Mouse (Mus musculus): Measurements from ENCODE around the gene Gimap5. TPM values are rescaled to one million over a fixed set of nuclear protein-coding genes. Genes with fewer than 3 reads are reported as not detected.
A peak's percentile ranks its signal among the peaks of the same experiment; 100 is the strongest.

Gimap5 gene
- polyA plus RNA-seq, 1 experiment: 10.2 TPM

GRCm38 (mm10) chr6:48747091-48747966 lies 1.3 kb downstream of the Gimap5 start:
- 12% methylated on average over 7 of the region's 7 CpGs for WGBS
- H3K4me1 ChIP-seq (ENCODE audit: control insufficient read depth, insufficient read depth, insufficient read length, low read length): peaks cover 12% of the 10 kb centered on the region
- TF ChIP-seq CTCF (IDR thresholded peaks at IDR 0.05; ENCODE audit: extremely low read depth, insufficient read length, insufficient replicate concordance, low read depth, low read length) (no peak), POLR2A (IDR thresholded peaks at IDR 0.05; ENCODE audit: low read depth, low read length) (no peak; the same call in 1 of the 2 replicates)
- no peaks in the 10 kb centered on the region for H3K27me3 ChIP-seq (ENCODE audit: control insufficient read depth, insufficient read depth, low read length)
- H3K4me3 ChIP-seq (ENCODE audit: low read depth, low read length): peak overlapping the region; percentile 47
- H3K27ac ChIP-seq (ENCODE audit: insufficient read depth, low read depth, low read length): peak overlapping the region; percentile 89
- H3K36me3 ChIP-seq (ENCODE audit: control insufficient read depth, insufficient read depth, low read length): no peaks in the 10 kb centered on the region

- no peak for TF ChIP-seq POLR2A (IDR thresholded peaks at IDR 0.05; ENCODE audit: low read depth, low read length)
- TF ChIP-seq CTCF (IDR thresholded peaks at IDR 0.05; ENCODE audit: extremely low read depth, insufficient read length, insufficient replicate concordance, low read depth, low read length): no peak
- Histone ChIP-seq H3K27me3 (ENCODE audit: control insufficient read depth, insufficient read depth, low read length) (no peaks in the 10 kb centered on the region), H3K4me1 (ENCODE audit: control insufficient read depth, insufficient read depth, insufficient read length, low read length) (peaks cover 10% of the 10 kb centered on the region), H3K4me3 (ENCODE audit: low read depth, low read length) (no peak overlapping the region), H3K27ac (ENCODE audit: insufficient read depth, low read depth, low read length) (no peak overlapping the region), H3K36me3 (ENCODE audit: control insufficient read depth, insufficient read depth, low read length) (0 out of 2 replicates have a peak, but pooled peaks cover 2% of the 10 kb centered on the region)
- WGBS: 37% methylated on average over 7 of the region's 7 CpGs
These were observed 17.7 kb downstream of the Gimap5 start for GRCm38 (mm10) chr6:48763567-48764270.

DNA sequence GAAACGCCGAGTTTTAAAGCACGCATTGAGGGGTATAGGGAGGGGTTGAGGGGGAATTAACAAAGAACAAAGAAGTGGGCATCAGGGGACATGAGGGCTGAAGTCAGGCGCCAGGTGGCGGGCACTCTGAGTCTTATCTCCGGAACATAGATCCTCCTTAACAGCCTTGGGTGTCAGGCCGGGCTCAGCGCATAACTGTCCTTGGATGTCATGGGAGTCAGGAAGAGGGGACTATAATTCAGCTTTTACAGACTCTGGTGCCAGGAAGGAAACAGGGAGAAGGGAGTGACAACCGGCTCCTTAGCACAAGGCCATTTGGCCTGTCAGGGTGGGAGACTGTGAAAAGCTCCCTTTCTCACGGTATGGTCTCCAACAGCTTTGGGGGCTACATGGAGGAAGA lies 18.5 kb downstream of the Gimap5 start:
- 93% methylated on average over 10 of the region's 10 CpGs for WGBS
- Histone ChIP-seq H3K27ac (ENCODE audit: insufficient read depth, low read depth, low read length) (no peak overlapping the region), H3K4me3 (ENCODE audit: low read depth, low read length) (no peak overlapping the region), H3K27me3 (ENCODE audit: control insufficient read depth, insufficient read depth, low read length) (no peaks in the 10 kb centered on the region), H3K36me3 (ENCODE audit: control insufficient read depth, insufficient read depth, low read length) (0 out of 2 replicates have a peak, but pooled peaks cover 2% of the 10 kb centered on the region), H3K4me1 (ENCODE audit: control insufficient read depth, insufficient read depth, insufficient read length, low read length) (peaks cover 13% of the 10 kb centered on the region)
- TF ChIP-seq POLR2A (IDR thresholded peaks at IDR 0.05; ENCODE audit: low read depth, low read length) (no peak), CTCF (IDR thresholded peaks at IDR 0.05; ENCODE audit: extremely low read depth, insufficient read length, insufficient replicate concordance, low read depth, low read length) (no peak)

DNA sequence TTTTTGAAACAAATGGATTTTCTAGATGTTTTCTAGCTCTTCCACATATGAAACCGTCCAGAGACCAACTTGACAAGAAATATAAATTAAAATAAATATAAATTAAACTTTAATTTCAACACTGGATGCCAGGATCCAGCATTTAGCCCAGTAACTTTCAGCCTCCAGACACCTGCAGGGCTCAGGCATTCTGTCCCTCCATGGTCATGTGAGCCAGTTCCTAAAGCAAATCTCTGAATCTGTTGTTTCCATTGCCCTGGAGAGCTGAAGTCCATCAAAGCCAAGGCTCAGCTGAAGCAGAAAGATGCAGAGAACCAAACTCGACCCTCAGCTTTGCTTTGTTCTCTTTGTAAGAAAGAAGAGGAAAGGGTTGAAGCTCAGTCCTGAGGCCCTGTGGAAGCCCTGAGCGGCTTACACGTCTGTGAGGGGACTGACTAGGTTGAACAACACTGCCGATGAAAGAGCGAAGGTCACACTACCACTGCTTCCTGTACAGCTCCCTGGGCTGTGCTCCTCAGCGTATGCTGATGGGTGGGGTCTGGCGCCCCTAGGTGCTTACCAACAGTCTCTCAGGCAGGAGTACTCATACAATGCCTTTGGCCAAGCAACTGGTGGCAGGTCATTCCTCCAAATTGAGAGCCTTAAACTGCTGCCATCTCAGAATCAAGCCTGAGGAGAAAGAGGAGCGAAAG lies 22.3 kb downstream of the Gimap5 start:
- Histone ChIP-seq H3K4me1 (ENCODE audit: control insufficient read depth, insufficient read depth, insufficient read length, low read length) (peaks cover 10% of the 10 kb centered on the region; the same call in 1 of the 2 replicates), H3K27me3 (ENCODE audit: control insufficient read depth, insufficient read depth, low read length) (no peaks in the 10 kb centered on the region), H3K36me3 (ENCODE audit: control insufficient read depth, insufficient read depth, low read length) (0 out of 2 replicates have a peak, but pooled peaks cover 2% of the 10 kb centered on the region), H3K27ac (ENCODE audit: insufficient read depth, low read depth, low read length) (peak overlapping the region; percentile 19; the same call in 1 of the 2 replicates), H3K4me3 (ENCODE audit: low read depth, low read length) (peak overlapping the region; percentile 24; the same call in 1 of the 2 replicates)
- WGBS: 36% methylated on average over 9 of the region's 9 CpGs
- TF ChIP-seq CTCF (IDR thresholded peaks at IDR 0.05; ENCODE audit: extremely low read depth, insufficient read length, insufficient replicate concordance, low read depth, low read length) (no peak), POLR2A (IDR thresholded peaks at IDR 0.05; ENCODE audit: low read depth, low read length) (no peak)

- H3K27me3 ChIP-seq (ENCODE audit: control insufficient read depth, insufficient read depth, low read length): no peaks in the 10 kb centered on the region
- peak overlapping the region; percentile 24 for H3K4me3 ChIP-seq (ENCODE audit: low read depth, low read length)
- H3K4me1 ChIP-seq (ENCODE audit: control insufficient read depth, insufficient read depth, insufficient read length, low read length): peaks cover 10% of the 10 kb centered on the region; the same call in 1 of the 2 replicates
- H3K27ac ChIP-seq (ENCODE audit: insufficient read depth, low read depth, low read length): peak overlapping the region; percentile 45
- no peak for TF ChIP-seq CTCF (IDR thresholded peaks at IDR 0.05; ENCODE audit: extremely low read depth, insufficient read length, insufficient replicate concordance, low read depth, low read length)
- no peak for TF ChIP-seq POLR2A (IDR thresholded peaks at IDR 0.05; ENCODE audit: low read depth, low read length)
- H3K36me3 ChIP-seq (ENCODE audit: control insufficient read depth, insufficient read depth, low read length): 0 out of 2 replicates have a peak, but pooled peaks cover 2% of the 10 kb centered on the region
- WGBS: 68% methylated on average over 3 of the region's 3 CpGs
These were observed 22.9 kb downstream of the Gimap5 start for GRCm38 (mm10) chr6:48768933-48769332.

- H3K4me3 ChIP-seq (ENCODE audit: low read depth, low read length): peak within 1 kb of the TSS; percentile 54
- peaks cover 10% of the 10 kb centered on the region; the same call in 1 of the 2 replicates for H3K4me1 ChIP-seq (ENCODE audit: control insufficient read depth, insufficient read depth, insufficient read length, low read length)
- no peaks in the 10 kb centered on the region for H3K36me3 ChIP-seq (ENCODE audit: control insufficient read depth, insufficient read depth, low read length)
- no peaks in the 10 kb centered on the region for H3K27me3 ChIP-seq (ENCODE audit: control insufficient read depth, insufficient read depth, low read length)
- 68% methylated on average over 3 of the region's 3 CpGs for WGBS
- H3K27ac ChIP-seq (ENCODE audit: insufficient read depth, low read depth, low read length): peak within 1 kb of the TSS; percentile 80
- TF ChIP-seq CTCF (IDR thresholded peaks at IDR 0.05; ENCODE audit: extremely low read depth, insufficient read length, insufficient replicate concordance, low read depth, low read length) (no peak), POLR2A (IDR thresholded peaks at IDR 0.05; ENCODE audit: low read depth, low read length) (no peak)
These were observed 24.7 kb downstream of the Gimap5 start, which contains the start of gene Gimap3 for GRCm38 (mm10) chr6:48770696-48771095. Gimap3 (minus strand) TSS chr6:48770851.

All from small intestine, adult 2 months (tissue).